Mouse (Mus musculus) kidney, postnatal 0 days (tissue): ENCODE measurements around the gene Vrk1. TPM values are rescaled to one million over a fixed set of nuclear protein-coding genes. Genes with fewer than 3 reads are reported as not detected.

Source experiments
- ATAC-seq: fragments of 200-750 bp; cut with Nextera tagmentation; replicated peaks from 2 replicates; pipeline ENCODE4 v1.8.0; 2017; ENCODE audit warnings: low read depth, moderate number of reproducible peaks, moderate TSS enrichment, moderate library complexity; ENCODE audit not compliant: low FRiP score
- DNase-seq: peaks from one replicate; pipeline ENCODE4 v3.0.0-alpha.2; 2016; ENCODE audit warnings: low spot score
- H3K27ac ChIP-seq: fragments of 300-500 bp; sonication (generic); 2 replicates; pipeline ENCODE4 v1.5.1; 2014; ENCODE audit warnings: mild to moderate bottlenecking
- H3K27me3 ChIP-seq: fragments of 300-500 bp; sonication (generic); 2 replicates; pipeline ENCODE4 v1.6.1; 2014; ENCODE audit warnings: low read length, mixed read lengths; ENCODE audit not compliant: insufficient read depth
- H3K36me3 ChIP-seq: fragments of 300-500 bp; sonication (generic); 2 replicates; pipeline ENCODE4 v1.6.1; 2014; ENCODE audit warnings: low read length, mixed read lengths; ENCODE audit not compliant: insufficient read depth
- H3K4me1 ChIP-seq: fragments of 300-500 bp; sonication (generic); replicated peaks from 2 replicates; pipeline ENCODE4 v1.6.1; 2014; ENCODE audit warnings: antibody characterized with exemption, low read length, mixed read lengths; ENCODE audit not compliant: insufficient read depth
- H3K4me2 ChIP-seq: fragments of 300-500 bp; sonication (generic); 2 replicates; pipeline ENCODE4 v1.6.1; 2014; ENCODE audit warnings: mild to moderate bottlenecking, low read length, moderate library complexity, mixed read lengths
- H3K4me3 ChIP-seq: fragments of 300-500 bp; sonication (generic); replicated peaks from 2 replicates; pipeline ENCODE4 v1.5.1; 2014; ENCODE audit warnings: low read depth, low read length
- H3K9ac ChIP-seq: fragments of 300-500 bp; sonication (generic); 2 replicates; pipeline ENCODE4 v1.6.1; 2014; ENCODE audit warnings: low read depth, low read length
- H3K9me3 ChIP-seq: fragments of 300-500 bp; sonication (generic); replicated peaks from 2 replicates; pipeline ENCODE4 v1.6.1; 2016; ENCODE audit warnings: low read length, inconsistent platforms, mixed read lengths
- CTCF ChIP-seq: IDR thresholded peaks from 2 replicates; pipeline ENCODE4 v1.5.1; 2016; ENCODE audit warnings: antibody characterized with exemption, low read depth, mild to moderate bottlenecking, moderate library complexity
- WGBS: fragments of 180-500 bp; shearing (Covaris S2); extraction: QIAGEN DNeasy Blood & Tissue Kit; methylation state at CpG from one replicate; pipeline ENCODE4 v1.1.7; 2014; 5-methylcytosine and 5-hydroxymethylcytosine counted together
- polyA plus RNA-seq: library from polyadenylated mRNA; unstranded; fragments of >200 nt; fragmentation: Nextera tagmentation; extraction: Ambion mirVana; gene quantifications from 2 replicates; pipeline ENCODE4 v1.2.1, GENCODE M21; 2015

Gene Vrk1
- polyA plus RNA-seq, 1 experiment from 2014 or later: 45.3 TPM

- ATAC-seq (no peak), DNase-seq (no peak)
- TF ChIP-seq CTCF: no peak
- H3K9ac ChIP-seq: no peak overlapping the region
- H3K27ac ChIP-seq: no peak overlapping the region
- no peaks in the 10 kb centered on the region for H3K27me3 ChIP-seq
- no peak overlapping the region for H3K4me3 ChIP-seq
- H3K36me3 ChIP-seq: no peaks in the 10 kb centered on the region
- no peaks in the 10 kb centered on the region for H3K9me3 ChIP-seq
- no peaks in the 10 kb centered on the region for H3K4me1 ChIP-seq
- 84% methylated on average over 3 of the region's 3 CpGs for WGBS
- H3K4me2 ChIP-seq: no peak overlapping the region
Measured at GRCm38 (mm10) chr12:106124581-106124980, 114.6 kb downstream of the Vrk1 start.

Other genes starting within 250 kb of the Vrk1 start
- gene Papola, start 225.5 kb upstream of the Vrk1 start, polyA plus RNA-seq: 189 TPM in 2 replicates